Mouse (Mus musculus) olfactory bulb, adult 2 months (tissue): ENCODE measurements at regions not wholly inside any gene's neighbourhood (a gene's known extent, or its start where the extent isn't known, plus 50 kb on each side); places are given as distances from the start of the nearest gene placed in this dataset.

Experiments used
- CTCF ChIP-seq: fragments of 200-500 bp; IDR thresholded peaks from 2 replicates; pipeline ENCODE4 v1.5.1; 2012; ENCODE audit warnings: low read depth, mild to moderate bottlenecking, low read length, moderate library complexity; ENCODE audit not compliant: insufficient read depth
- POLR2A ChIP-seq: fragments of 200-500 bp; IDR thresholded peaks from 2 replicates; pipeline ENCODE4 v1.6.1; 2012; ENCODE audit warnings: mild to moderate bottlenecking, low read depth, low read length, moderate library complexity; ENCODE audit not compliant: insufficient read depth

- TF ChIP-seq CTCF (no peak), POLR2A (no peak)
Measured at GRCm38 (mm10) chr10:92606761-92607160, 115.5 kb downstream of the Nedd1 start.
